Mouse (Mus musculus) spleen, adult 2 months (tissue): ENCODE results near the gene Tcf20.

Experiments used
- CTCF ChIP-seq: fragments of 200-500 bp; IDR thresholded peaks from 2 replicates; pipeline ENCODE4 v1.5.1; 2011; ENCODE audit warnings: mild to moderate bottlenecking, inconsistent platforms; ENCODE audit not compliant: insufficient read depth, insufficient read length, insufficient replicate concordance; ENCODE audit errors: extremely low read depth
- POLR2A ChIP-seq: fragments of 200-500 bp; IDR thresholded peaks from 2 replicates; pipeline ENCODE4 v1.6.1; 2011; ENCODE audit warnings: low read depth, low read length, inconsistent platforms

DNA sequence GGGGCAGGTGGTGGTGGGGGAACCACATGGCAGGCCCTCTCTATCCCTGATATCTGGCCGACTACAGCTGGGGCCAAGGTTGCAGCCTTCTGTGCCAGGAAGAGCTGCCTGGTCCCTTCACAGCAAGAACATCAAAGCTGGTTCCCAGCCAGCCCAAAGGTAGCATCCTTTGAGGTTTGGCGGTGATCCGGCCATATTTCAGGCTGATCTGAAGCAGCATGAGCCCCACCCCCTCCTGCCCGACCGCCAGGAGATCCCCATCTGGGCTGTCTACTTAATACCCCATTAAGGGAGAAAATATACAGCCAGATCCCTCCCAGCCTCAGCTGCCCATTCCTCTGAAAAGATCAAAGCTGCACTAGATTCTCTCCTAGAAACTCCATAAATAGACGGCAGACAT, 59.6 kb downstream of the Tcf20 start:
- TF ChIP-seq CTCF = no peak
- no peak for TF ChIP-seq POLR2A
